Mouse (Mus musculus): ENCODE results near the gene H2afv. TPM values are rescaled to one million over a fixed set of nuclear protein-coding genes. Genes with fewer than 3 reads are reported as not detected.

The H2afv gene
- polyA plus RNA-seq, 1 experiment: 29.8 TPM

- H3K4me3 ChIP-seq (ENCODE audit: extremely low read depth, insufficient read depth, insufficient read length): no peak overlapping the region
- no peak for TF ChIP-seq POLR2A (IDR thresholded peaks at IDR 0.05; ENCODE audit: low read depth, low read length)
- no peak for TF ChIP-seq CTCF (IDR thresholded peaks at IDR 0.05; ENCODE audit: extremely low read depth, insufficient read depth, insufficient read length, insufficient replicate concordance)
- WGBS: 43% methylated on average over 6 of the region's 6 CpGs
- H3K36me3 ChIP-seq (ENCODE audit: control insufficient read depth, insufficient read depth, low read length): peaks cover 32% of the 10 kb centered on the region
- no peaks in the 10 kb centered on the region for H3K27me3 ChIP-seq (ENCODE audit: control insufficient read depth, insufficient read depth, low read length)
- H3K4me1 ChIP-seq (ENCODE audit: control insufficient read depth, insufficient read depth, insufficient read length): peaks cover 19% of the 10 kb centered on the region; the same call in 1 of the 2 replicates
- peak overlapping the region; percentile 50 for H3K27ac ChIP-seq (ENCODE audit: insufficient read depth, low read length)
- DNase-seq (ENCODE audit: low read depth in 1 of 2, low spot score in 2 of 2): no peak
These were observed 51.4 kb downstream of the H2afv start for GRCm38 (mm10) chr11:6392857-6393256.

GRCm38 (mm10) chr11:6391516-6392276 is 52.5 kb downstream of the H2afv start:
- DNase-seq (ENCODE audit: low read depth in 1 of 2, low spot score in 2 of 2): peak; percentile 78 to 80
- TF ChIP-seq CTCF (IDR thresholded peaks at IDR 0.05; ENCODE audit: extremely low read depth, insufficient read depth, insufficient read length, insufficient replicate concordance) (no peak), POLR2A (IDR thresholded peaks at IDR 0.05; ENCODE audit: low read depth, low read length) (no peak; the same call in 1 of the 2 replicates)
- peak overlapping the region; percentile 93 for H3K27ac ChIP-seq (ENCODE audit: insufficient read depth, low read length)
- peak overlapping the region; percentile 14; the same call in 1 of the 2 replicates for H3K4me3 ChIP-seq (ENCODE audit: extremely low read depth, insufficient read depth, insufficient read length)
- peaks cover 19% of the 10 kb centered on the region; the same call in 1 of the 2 replicates for H3K4me1 ChIP-seq (ENCODE audit: control insufficient read depth, insufficient read depth, insufficient read length)
- H3K36me3 ChIP-seq (ENCODE audit: control insufficient read depth, insufficient read depth, low read length): peaks cover 20% of the 10 kb centered on the region
- H3K27me3 ChIP-seq (ENCODE audit: control insufficient read depth, insufficient read depth, low read length): no peaks in the 10 kb centered on the region
- WGBS: 37% methylated on average over 8 of the region's 8 CpGs

- Histone ChIP-seq H3K27ac (ENCODE audit: insufficient read depth, low read length) (peak overlapping the region; percentile 57), H3K27me3 (ENCODE audit: control insufficient read depth, insufficient read depth, low read length) (no peaks in the 10 kb centered on the region), H3K4me3 (ENCODE audit: extremely low read depth, insufficient read depth, insufficient read length) (peak overlapping the region; percentile 95; the same call in 1 of the 2 replicates), H3K4me1 (ENCODE audit: control insufficient read depth, insufficient read depth, insufficient read length) (peaks cover 19% of the 10 kb centered on the region; the same call in 1 of the 2 replicates), H3K36me3 (ENCODE audit: control insufficient read depth, insufficient read depth, low read length) (peaks cover 10% of the 10 kb centered on the region)
- 73% methylated on average over 8 of the region's 8 CpGs for WGBS
- no peak for DNase-seq (ENCODE audit: low read depth in 1 of 2, low spot score in 2 of 2)
- TF ChIP-seq CTCF (IDR thresholded peaks at IDR 0.05; ENCODE audit: extremely low read depth, insufficient read depth, insufficient read length, insufficient replicate concordance): no peak
- no peak for TF ChIP-seq POLR2A (IDR thresholded peaks at IDR 0.05; ENCODE audit: low read depth, low read length)
These were observed 53.7 kb downstream of the H2afv start for GRCm38 (mm10) chr11:6390376-6391053.

GRCm38 (mm10) chr11:6389483-6389921 is 54.7 kb downstream of the H2afv start:
- Histone ChIP-seq H3K4me1 (ENCODE audit: control insufficient read depth, insufficient read depth, insufficient read length) (peaks cover 19% of the 10 kb centered on the region; the same call in 1 of the 2 replicates), H3K27me3 (ENCODE audit: control insufficient read depth, insufficient read depth, low read length) (no peaks in the 10 kb centered on the region), H3K27ac (ENCODE audit: insufficient read depth, low read length) (peak overlapping the region; percentile 74), H3K36me3 (ENCODE audit: control insufficient read depth, insufficient read depth, low read length) (peaks cover 1% of the 10 kb centered on the region; the same call in 1 of the 2 replicates), H3K4me3 (ENCODE audit: extremely low read depth, insufficient read depth, insufficient read length) (peak overlapping the region; percentile 95)
- WGBS: 1% methylated on average over 42 of the region's 43 CpGs
- peak in 1 of 2 experiments; percentile 26 for DNase-seq (ENCODE audit: low read depth in 1 of 2, low spot score in 2 of 2)
- TF ChIP-seq CTCF (IDR thresholded peaks at IDR 0.05; ENCODE audit: extremely low read depth, insufficient read depth, insufficient read length, insufficient replicate concordance) (no peak), POLR2A (IDR thresholded peaks at IDR 0.05; ENCODE audit: low read depth, low read length) (no peak)

- WGBS: 5% methylated on average over 56 of the region's 60 CpGs
- TF ChIP-seq POLR2A (IDR thresholded peaks at IDR 0.05; ENCODE audit: low read depth, low read length) (peak; percentile 83), CTCF (IDR thresholded peaks at IDR 0.05; ENCODE audit: extremely low read depth, insufficient read depth, insufficient read length, insufficient replicate concordance) (no peak)
These were observed 55.4 kb downstream of the H2afv start, which contains the start of gene Zmiz2 for GRCm38 (mm10) chr11:6388726-6389413. Gene Zmiz2, plus strand, starts transcription at chr11:6389074.

GRCm38 (mm10) chr11:6388126-6388725 is 56.0 kb downstream of the H2afv start:
- Histone ChIP-seq H3K4me3 (ENCODE audit: extremely low read depth, insufficient read depth, insufficient read length) (0 out of 2 replicates have a peak overlapping the region, but pooled peaks have one; percentile 86), H3K27ac (ENCODE audit: insufficient read depth, low read length) (peak overlapping the region; percentile 99), H3K36me3 (ENCODE audit: control insufficient read depth, insufficient read depth, low read length) (no peaks in the 10 kb centered on the region), H3K4me1 (ENCODE audit: control insufficient read depth, insufficient read depth, insufficient read length) (peaks cover 19% of the 10 kb centered on the region; the same call in 1 of the 2 replicates), H3K27me3 (ENCODE audit: control insufficient read depth, insufficient read depth, low read length) (no peaks in the 10 kb centered on the region)
- no peak for DNase-seq (ENCODE audit: low read depth in 1 of 2, low spot score in 2 of 2)
- TF ChIP-seq POLR2A (IDR thresholded peaks at IDR 0.05; ENCODE audit: low read depth, low read length) (no peak), CTCF (IDR thresholded peaks at IDR 0.05; ENCODE audit: extremely low read depth, insufficient read depth, insufficient read length, insufficient replicate concordance) (no peak)
- 86% methylated on average over 6 of the region's 6 CpGs for WGBS

More at GRCm38 (mm10) chr11:6388726-6389413, 55.4 kb downstream of the H2afv start, which contains the start of gene Zmiz2:
- H3K36me3 ChIP-seq (ENCODE audit: control insufficient read depth, insufficient read depth, low read length): no peaks in the 10 kb centered on the region
- H3K27me3 ChIP-seq (ENCODE audit: control insufficient read depth, insufficient read depth, low read length): no peaks in the 10 kb centered on the region
- H3K4me3 ChIP-seq (ENCODE audit: extremely low read depth, insufficient read depth, insufficient read length): peak within 1 kb of the TSS; percentile 95
- H3K4me1 ChIP-seq (ENCODE audit: control insufficient read depth, insufficient read depth, insufficient read length): peaks cover 19% of the 10 kb centered on the region; the same call in 1 of the 2 replicates
- peak; percentile 83 to 91 for DNase-seq (ENCODE audit: low read depth in 1 of 2, low spot score in 2 of 2)
- H3K27ac ChIP-seq (ENCODE audit: insufficient read depth, low read length): peak within 1 kb of the TSS; percentile 99

Measured in spleen, adult 2 months (tissue).